ENCODE assay signal across 22 mouse cellular contexts in genomic region chr1:191425884-191426283, GRCm38 (mm10). TPM values are rescaled to one million over a fixed set of nuclear protein-coding genes. Genes with fewer than 3 reads are reported as not detected.
DNase-seq lines count a peak whose midpoint lies in the region; ATAC-seq and TF ChIP-seq lines count a peak whose summit lies in the region.
"Had no signal": no experiment of that assay in that cellular context is flagged by ENCODE, and none has a peak within 500 bp of the region (broad histone marks: within the 10 kb centered on the region; RNA-seq: fewer than 3 reads in every experiment).

No protein-coding gene starts in this region.

- no peaks in the 10 kb centered on the region for H3K27me3 ChIP-seq in stomach, postnatal 0 days (ENCODE audit: control insufficient read depth, insufficient read depth, low read length)
- H3K27me3 ChIP-seq: embryonic facial prominence, embryonic 12.5 days; forebrain, embryonic 12.5 days; liver, embryonic 15.5 days; lung, embryonic 15.5 days; midbrain, embryonic 13.5 days; neural tube, embryonic 13.5 days had no signal

- 0 out of 2 replicates have a peak overlapping the region, but pooled peaks have one; percentile 2 for H3K27ac ChIP-seq in brown adipose tissue, adult 24 weeks (replicated peaks; ENCODE audit: low read depth, low read length)
- no peak overlapping the region for H3K27ac ChIP-seq in stomach, postnatal 0 days (replicated peaks)
- H3K27ac ChIP-seq: embryonic facial prominence, embryonic 12.5 days; forebrain, embryonic 12.5 days; kidney, postnatal 0 days; limb, embryonic 10.5 days; liver, embryonic 15.5 days; lung, embryonic 15.5 days; midbrain, embryonic 13.5 days; neural tube, embryonic 13.5 days had no signal

- TF ChIP-seq CTCF in stomach, postnatal 0 days (IDR thresholded peaks at IDR 0.05; ENCODE audit: low read depth): no peak

- H3K36me3 ChIP-seq in stomach, postnatal 0 days (ENCODE audit: control insufficient read depth, insufficient read depth, low read length): no peaks in the 10 kb centered on the region
- H3K36me3 ChIP-seq: embryonic facial prominence, embryonic 12.5 days; forebrain, embryonic 12.5 days; heart, embryonic 10.5 days; limb, embryonic 10.5 days; liver, embryonic 15.5 days; lung, embryonic 15.5 days; midbrain, embryonic 13.5 days; neural tube, embryonic 13.5 days had no signal

- H3K9me3 ChIP-seq in stomach, postnatal 0 days (ENCODE audit: control insufficient read depth, low read length): no peaks in the 10 kb centered on the region
- H3K9me3 ChIP-seq: embryonic facial prominence, embryonic 12.5 days; forebrain, embryonic 12.5 days; heart, embryonic 10.5 days; limb, embryonic 10.5 days; liver, embryonic 15.5 days; lung, embryonic 15.5 days; midbrain, embryonic 13.5 days; neural tube, embryonic 13.5 days had no signal

- no peak overlapping the region for H3K4me2 ChIP-seq in stomach, postnatal 0 days (replicated peaks; ENCODE audit: low read depth)
- H3K4me2 ChIP-seq: embryonic facial prominence, embryonic 12.5 days; forebrain, embryonic 12.5 days; liver, embryonic 15.5 days; lung, embryonic 15.5 days; midbrain, embryonic 13.5 days; neural tube, embryonic 13.5 days had no signal

- peak; percentile 28; the same call in 1 of the 2 replicates for ATAC-seq in frontal cortex, adult (ENCODE audit: low TSS enrichment)
- ATAC-seq in stomach, postnatal 0 days (ENCODE audit: low FRiP score, low TSS enrichment): 0 out of 2 replicates have a peak, but pooled peaks have one; percentile 38
- ATAC-seq: hindbrain, embryonic 16.5 days; intestine, postnatal 0 days; midbrain, embryonic 13.5 days had no signal

- no peak for DNase-seq in frontal cortex, postnatal 36 days (ENCODE audit: low spot score in 2 of 2)
- peak; percentile 21 for DNase-seq in thymus, postnatal 14 days
- no peak for DNase-seq in thymus, postnatal 4 days
- DNase-seq in stomach, postnatal 0 days (ENCODE audit: low spot score): no peak
- no peak for DNase-seq in layer of hippocampus, postnatal 25 days (ENCODE audit: extremely low spot score in 1 of 2, low spot score in 1 of 2)
- DNase-seq in kidney, postnatal 36 days: no peak
- DNase-seq: cerebellum, adult 2 months; cerebellum, postnatal 25 days; liver had no signal

- no peak overlapping the region for H3K9ac ChIP-seq in stomach, postnatal 0 days (ENCODE audit: low read length)
- H3K9ac ChIP-seq: embryonic facial prominence, embryonic 12.5 days; forebrain, embryonic 12.5 days; liver, embryonic 15.5 days; lung, embryonic 15.5 days; midbrain, embryonic 13.5 days; neural tube, embryonic 13.5 days had no signal

- WGBS in stomach, postnatal 0 days: 55% methylated on average over 7 of the region's 7 CpGs

- no peak for TF ChIP-seq EP300 in stomach, postnatal 0 days (optimal IDR thresholded peaks at IDR 0.05)

- peaks cover 14% of the 10 kb centered on the region for H3K4me1 ChIP-seq in brown adipose tissue, adult 24 weeks (ENCODE audit: control insufficient read depth, insufficient read depth, insufficient read length, low read length)
- H3K4me1 ChIP-seq in stomach, postnatal 0 days (replicated peaks; ENCODE audit: control insufficient read depth, insufficient read depth): no peaks in the 10 kb centered on the region; the same call in 1 of the 2 replicates
- H3K4me1 ChIP-seq: forebrain, embryonic 12.5 days; midbrain, embryonic 13.5 days had no signal

- no peak overlapping the region for H3K4me3 ChIP-seq in brown adipose tissue, adult 24 weeks (ENCODE audit: insufficient read depth, low read depth, low read length)
- H3K4me3 ChIP-seq in stomach, postnatal 0 days (ENCODE audit: low read depth, low read length): no peak overlapping the region
- H3K4me3 ChIP-seq: embryonic facial prominence, embryonic 12.5 days; forebrain, embryonic 12.5 days; heart, embryonic 10.5 days; limb, embryonic 10.5 days; liver, embryonic 15.5 days; lung, embryonic 15.5 days; midbrain, embryonic 13.5 days; neural tube, embryonic 13.5 days had no signal

RNA-seq across cellular contexts. Expression of gene Ppp2r5a, which starts 22.8 kb away (rescaled TPM):
- 895 and 923 TPM in 2 replicates for polyA plus RNA-seq in brown adipose tissue, adult 24 weeks (2012; ENCODE audit: insufficient read depth, insufficient read length, missing spikeins)
- polyA plus RNA-seq in stomach, postnatal 0 days (2015; fragmentation: Nextera tagmentation; extraction: Ambion mirVana): 28.4 and 32.9 TPM in 2 replicates
- 10 to 100 TPM; 69.3 to 70.9 TPM for total RNA-seq in layer of hippocampus, postnatal 25 days (2021)

Comparison
In these comparisons a context has a peak if more than half of its experiments do, and no peak if none do; other contexts are left out.
1. RNA of gene Ppp2r5a, which starts 22.8 kb away (polyA plus RNA-seq): 895 to 923 TPM in brown adipose tissue, adult 24 weeks; 28.4 to 32.9 TPM in stomach, postnatal 0 days; every median in the first group is over 10 times any median in the second.